Mouse (Mus musculus): ENCODE measurements around the gene H2al2a.

DNA sequence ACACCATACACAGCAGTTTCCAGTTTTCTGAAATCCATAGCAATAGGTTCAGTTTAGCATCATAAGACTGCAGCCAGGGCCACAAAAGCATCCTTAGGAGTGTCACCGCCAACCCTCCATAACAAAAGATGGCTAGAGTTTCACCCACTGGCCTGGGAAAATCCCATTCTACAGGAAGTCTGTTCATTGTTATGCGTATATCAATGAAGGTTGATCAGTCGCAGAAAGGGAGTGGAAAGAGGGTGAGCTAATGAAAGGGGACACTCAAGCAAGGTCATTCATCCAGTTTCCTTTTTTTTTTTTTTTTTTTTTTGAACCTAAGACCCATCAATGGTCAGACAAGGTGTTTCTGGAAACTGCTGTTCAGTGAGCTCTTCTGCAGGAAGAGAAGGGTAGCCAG is 7.6 kb downstream of the H2al2a start:
- TF ChIP-seq CTCF (IDR thresholded peaks at IDR 0.05; ENCODE audit: low read depth, low read length) (no peak), POLR2A (IDR thresholded peaks at IDR 0.05; ENCODE audit: insufficient read depth, low read length) (no peak), EP300 (IDR thresholded peaks at IDR 0.05; ENCODE audit: insufficient read depth, low read depth, low read length) (peak; percentile 86)

All from ES-Bruce4 (cell line).